Comparison of ENCODE assay signal across 10 mouse cellular contexts in genomic region chr7:66798826-66799225, GRCm38 (mm10). TPM values are rescaled to one million over a fixed set of nuclear protein-coding genes. Genes with fewer than 3 reads are reported as not detected.
DNase-seq lines count a peak whose midpoint lies in the region; ATAC-seq and TF ChIP-seq lines count a peak whose summit lies in the region.
"Had no signal": no experiment of that assay in that cellular context is flagged by ENCODE, and none has a peak within 500 bp of the region (broad histone marks: within the 10 kb centered on the region; RNA-seq: fewer than 3 reads in every experiment).

No protein-coding gene starts in this region.

- H3K36me3 ChIP-seq in limb, embryonic 14.5 days (ENCODE audit: control insufficient read depth, insufficient read depth, low read length): no peaks in the 10 kb centered on the region; the same call in 1 of the 2 replicates
- H3K36me3 ChIP-seq in heart, embryonic 12.5 days: no peaks in the 10 kb centered on the region
- H3K36me3 ChIP-seq: heart, embryonic 10.5 days; liver, embryonic 15.5 days had no signal

- DNase-seq in kidney, postnatal 10 days: peak; percentile 52
- DNase-seq in kidney, postnatal 25 days: no peak
- peak; percentile 17 for DNase-seq in brain, adult 2 months (ENCODE audit: low read depth, low spot score)
- DNase-seq in embryo, embryonic 10.5 days (ENCODE audit: low spot score): peak; percentile 59
- peak; percentile 64 for DNase-seq in limb, embryonic 14.5 days (ENCODE audit: low spot score)
- DNase-seq in left cerebral cortex, postnatal 36 days (ENCODE audit: low spot score in 2 of 2): no peak
- DNase-seq: right cerebral cortex, adult 18-20 months had no signal

- H3K4me3 ChIP-seq in limb, embryonic 14.5 days (replicated peaks; ENCODE audit: low read length): no peak overlapping the region
- no peak overlapping the region for H3K4me3 ChIP-seq in heart, embryonic 12.5 days
- H3K4me3 ChIP-seq: heart, embryonic 10.5 days; liver, embryonic 15.5 days had no signal

- WGBS in limb, embryonic 14.5 days: 24% methylated on average over 5 of the region's 5 CpGs
- WGBS in heart, embryonic 12.5 days: 58% methylated on average over 5 of the region's 5 CpGs

- no peak overlapping the region for H3K4me2 ChIP-seq in limb, embryonic 14.5 days (replicated peaks; ENCODE audit: low read depth, low read length, severe bottlenecking)
- no peak overlapping the region for H3K4me2 ChIP-seq in heart, embryonic 12.5 days
- H3K4me2 ChIP-seq: liver, embryonic 15.5 days had no signal

- H3K27me3 ChIP-seq in limb, embryonic 14.5 days (ENCODE audit: control insufficient read depth, insufficient read depth, low read length): no peaks in the 10 kb centered on the region
- H3K27me3 ChIP-seq in heart, embryonic 12.5 days (replicated peaks): no peaks in the 10 kb centered on the region
- H3K27me3 ChIP-seq: liver, embryonic 15.5 days had no signal

- peak; percentile 47; the same call in 1 of the 2 replicates for ATAC-seq in limb, embryonic 14.5 days (ENCODE audit: low FRiP score, low read depth)
- no peak for ATAC-seq in heart, embryonic 12.5 days (ENCODE audit: insufficient number of reproducible peaks, low FRiP score)

- H3K9me3 ChIP-seq in limb, embryonic 14.5 days (ENCODE audit: control insufficient read depth, low read length): no peaks in the 10 kb centered on the region
- no peaks in the 10 kb centered on the region for H3K9me3 ChIP-seq in heart, embryonic 12.5 days (replicated peaks)
- H3K9me3 ChIP-seq: heart, embryonic 10.5 days; liver, embryonic 15.5 days had no signal

- TF ChIP-seq POLR2A in limb, embryonic 14.5 days (IDR thresholded peaks at IDR 0.05; ENCODE audit: borderline replicate concordance, extremely low read depth, insufficient read depth, insufficient read length): no peak

- H3K4me1 ChIP-seq in limb, embryonic 14.5 days (ENCODE audit: control insufficient read depth, insufficient read depth, low read length): peaks cover 5% of the 10 kb centered on the region; the same call in 1 of the 2 replicates
- peaks cover 7% of the 10 kb centered on the region; the same call in 1 of the 2 replicates for H3K4me1 ChIP-seq in heart, embryonic 12.5 days (replicated peaks)
- H3K4me1 ChIP-seq: heart, embryonic 10.5 days; liver, embryonic 15.5 days had no signal

- H3K27ac ChIP-seq in limb, embryonic 14.5 days (replicated peaks; ENCODE audit: low read depth, low read length): no peak overlapping the region
- no peak overlapping the region for H3K27ac ChIP-seq in heart, embryonic 12.5 days (ENCODE audit: poor library complexity, severe bottlenecking)
- H3K27ac ChIP-seq: heart, embryonic 10.5 days; liver, embryonic 15.5 days had no signal

- no peak overlapping the region for H3K9ac ChIP-seq in limb, embryonic 14.5 days (ENCODE audit: low read depth, low read length, severe bottlenecking)
- no peak overlapping the region for H3K9ac ChIP-seq in heart, embryonic 12.5 days
- H3K9ac ChIP-seq: liver, embryonic 15.5 days had no signal

- intact Hi-C loops in left cerebral cortex, postnatal 36 days (cut with DNase I): no loop called here

RNA-seq across cellular contexts. Expression of gene Adamts17, which starts 40.7 kb away (rescaled TPM):
- 19.5 and 22.3 TPM in 2 replicates for polyA plus RNA-seq in limb, embryonic 14.5 days (2012; rRNA removed)
- polyA plus RNA-seq in limb, embryonic 14.5 days (2014; fragmentation: Nextera tagmentation; extraction: Ambion mirVana): 16.0 and 18.1 TPM in 2 replicates
- polyA plus RNA-seq in heart, embryonic 12.5 days (2016; fragmentation: Nextera tagmentation; extraction: Ambion mirVana): 3.7 and 6.3 TPM in 2 replicates
- total RNA-seq in left cerebral cortex, postnatal 36 days (2021): 10 to 100 TPM in 1 of 2 experiments, 1 to 10 TPM in 1; 7.0 to 16.8 TPM

RNA-seq across cellular contexts. Expression of gene Cers3, which starts 55.5 kb away (rescaled TPM):
- 4.4 TPM in 2 replicates for polyA plus RNA-seq in limb, embryonic 14.5 days (2012; rRNA removed)
- 11.9 and 12.0 TPM in 2 replicates for polyA plus RNA-seq in limb, embryonic 14.5 days (2014; fragmentation: Nextera tagmentation; extraction: Ambion mirVana)
- polyA plus RNA-seq in heart, embryonic 12.5 days (2016; fragmentation: Nextera tagmentation; extraction: Ambion mirVana): 0.53 and 0.65 TPM in 2 replicates
- under 1 TPM; 0.22 to 0.68 TPM for total RNA-seq in left cerebral cortex, postnatal 36 days (2021)

Comparison
In these comparisons a context has a peak if more than half of its experiments do, and no peak if none do; other contexts are left out.
1. DNase-seq: peak in kidney, postnatal 10 days (single experiment), brain, adult 2 months (single experiment), embryo, embryonic 10.5 days (single experiment) and limb, embryonic 14.5 days (single experiment); none in kidney, postnatal 25 days (0 of 2) and left cerebral cortex, postnatal 36 days (0 of 2).